Mouse (Mus musculus): ENCODE results near the gene Rita1. TPM values are rescaled to one million over a fixed set of nuclear protein-coding genes. Genes with fewer than 3 reads are reported as not detected.

Rita1 gene
- polyA plus RNA-seq, 1 experiment from 2014 or later, result 9.0 TPM

DNA sequence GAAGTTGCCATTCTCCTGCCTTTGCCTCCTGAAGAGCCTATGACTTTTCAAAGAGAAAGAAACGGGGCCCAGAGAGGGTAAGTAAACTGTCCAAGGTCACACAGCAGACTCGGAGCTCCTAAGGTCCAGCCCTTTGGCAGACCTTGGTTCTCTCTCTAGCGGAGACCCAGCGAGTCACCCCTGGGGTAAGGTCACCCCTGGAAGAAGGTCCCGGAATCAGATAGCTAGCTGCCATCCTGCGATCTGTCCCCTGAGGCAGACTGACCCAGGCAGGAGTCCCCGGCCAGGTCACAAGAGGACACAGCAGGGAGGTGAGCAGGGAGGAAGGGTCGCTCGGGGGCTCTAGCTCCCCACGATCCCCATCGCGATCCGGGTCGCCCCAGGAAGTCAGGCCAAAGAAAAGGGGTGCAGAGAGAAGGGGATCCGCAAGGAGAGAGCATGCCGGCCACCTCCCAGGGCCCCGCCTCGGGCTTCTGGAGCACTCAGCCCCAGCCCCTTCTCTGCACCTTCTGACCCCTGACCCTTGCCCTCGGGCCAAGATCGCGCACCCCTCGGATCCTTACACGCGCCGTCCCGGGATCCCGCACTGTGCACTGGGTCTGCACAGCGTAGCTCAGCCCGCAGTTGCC is 24.3 kb downstream of the Rita1 start:
- H3K4me2 ChIP-seq (replicated peaks; ENCODE audit: low read depth, low read length), result peak overlapping the region; percentile 91
- WGBS, result 3% methylated on average over 26 of the region's 29 CpGs
- peak; percentile 0; the same call in 1 of the 2 replicates for ATAC-seq (ENCODE audit: insufficient number of reproducible peaks, insufficient read depth, low FRiP score, low read depth)

GRCm38 (mm10) chr5:120587616-120587926 is 24.8 kb downstream of the Rita1 start:
- H3K9ac ChIP-seq (replicated peaks; ENCODE audit: low read depth, low read length), result no peak overlapping the region
- H3K4me3 ChIP-seq (ENCODE audit: low read depth, low read length), result peak overlapping the region; percentile 60
- H3K27ac ChIP-seq (ENCODE audit: low read length), result peak overlapping the region; percentile 55; the same call in 1 of the 2 replicates
- H3K4me1 ChIP-seq (ENCODE audit: control insufficient read depth, insufficient read depth, low read length), result peaks cover 18% of the 10 kb centered on the region
- no peaks in the 10 kb centered on the region; the same call in 1 of the 2 replicates for H3K36me3 ChIP-seq (ENCODE audit: control insufficient read depth, insufficient read depth, low read length)
- no peaks in the 10 kb centered on the region for H3K27me3 ChIP-seq (ENCODE audit: control insufficient read depth, insufficient read depth, low read length)
- H3K4me2 ChIP-seq (replicated peaks; ENCODE audit: low read depth, low read length), result peak overlapping the region; percentile 91
- WGBS, result 19% methylated on average over 9 of the region's 9 CpGs
- ATAC-seq (ENCODE audit: insufficient number of reproducible peaks, insufficient read depth, low FRiP score, low read depth), result no peak
- H3K9me3 ChIP-seq (ENCODE audit: control insufficient read depth, low read depth, low read length), result no peaks in the 10 kb centered on the region

More for the DNA sequence above, 24.3 kb downstream of the Rita1 start:
- Histone ChIP-seq H3K9ac (replicated peaks; ENCODE audit: low read depth, low read length) (peak overlapping the region; percentile 47), H3K36me3 (ENCODE audit: control insufficient read depth, insufficient read depth, low read length) (no peaks in the 10 kb centered on the region; the same call in 1 of the 2 replicates), H3K27me3 (ENCODE audit: control insufficient read depth, insufficient read depth, low read length) (no peaks in the 10 kb centered on the region), H3K9me3 (ENCODE audit: control insufficient read depth, low read depth, low read length) (no peaks in the 10 kb centered on the region), H3K27ac (ENCODE audit: low read length) (peak overlapping the region; percentile 6; the same call in 1 of the 2 replicates), H3K4me1 (ENCODE audit: control insufficient read depth, insufficient read depth, low read length) (peaks cover 18% of the 10 kb centered on the region), H3K4me3 (ENCODE audit: low read depth, low read length) (peak overlapping the region; percentile 60)

- H3K27me3 ChIP-seq (ENCODE audit: control insufficient read depth, insufficient read depth, low read length), result no peaks in the 10 kb centered on the region
- H3K9ac ChIP-seq (replicated peaks; ENCODE audit: low read depth, low read length), result no peak overlapping the region; the same call in 1 of the 2 replicates
- 8% methylated on average over 17 of the region's 17 CpGs for WGBS
- H3K36me3 ChIP-seq (ENCODE audit: control insufficient read depth, insufficient read depth, low read length), result no peaks in the 10 kb centered on the region; the same call in 1 of the 2 replicates
- peaks cover 18% of the 10 kb centered on the region for H3K4me1 ChIP-seq (ENCODE audit: control insufficient read depth, insufficient read depth, low read length)
- H3K9me3 ChIP-seq (ENCODE audit: control insufficient read depth, low read depth, low read length), result no peaks in the 10 kb centered on the region
- peak overlapping the region; percentile 60 for H3K4me3 ChIP-seq (ENCODE audit: low read depth, low read length)
- no peak for ATAC-seq (ENCODE audit: insufficient number of reproducible peaks, insufficient read depth, low FRiP score, low read depth)
- H3K27ac ChIP-seq (ENCODE audit: low read length), result peak overlapping the region; percentile 55; the same call in 1 of the 2 replicates
- peak overlapping the region; percentile 91 for H3K4me2 ChIP-seq (replicated peaks; ENCODE audit: low read depth, low read length)
Measured at GRCm38 (mm10) chr5:120586741-120587615, 25.4 kb downstream of the Rita1 start.

DNA sequence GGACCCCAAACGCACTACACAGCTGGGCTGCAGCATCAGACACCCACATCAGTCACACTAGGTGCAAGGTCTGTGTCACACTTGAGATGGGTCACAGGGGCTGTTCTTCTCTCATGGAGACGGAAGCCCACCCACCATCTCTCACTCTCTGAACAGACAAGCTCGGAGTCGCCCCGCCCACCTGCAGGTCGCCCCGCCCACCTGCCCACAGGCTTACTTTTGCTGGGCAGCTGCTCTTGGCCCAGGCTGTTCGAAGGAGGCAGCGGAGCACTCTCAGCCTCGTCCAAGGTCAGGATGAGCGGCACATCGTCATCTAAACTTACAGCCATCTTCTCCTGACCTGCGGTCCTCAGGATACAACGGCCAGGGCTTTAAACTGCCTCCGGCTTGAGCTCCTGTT is 27.4 kb downstream of the Rita1 start:
- Histone ChIP-seq H3K27me3 (ENCODE audit: control insufficient read depth, insufficient read depth, low read length) (no peaks in the 10 kb centered on the region), H3K27ac (ENCODE audit: low read length) (no peak overlapping the region), H3K36me3 (ENCODE audit: control insufficient read depth, insufficient read depth, low read length) (no peaks in the 10 kb centered on the region; the same call in 1 of the 2 replicates), H3K4me3 (ENCODE audit: low read depth, low read length) (no peak overlapping the region), H3K4me1 (ENCODE audit: control insufficient read depth, insufficient read depth, low read length) (peaks cover 18% of the 10 kb centered on the region), H3K9ac (replicated peaks; ENCODE audit: low read depth, low read length) (no peak overlapping the region), H3K4me2 (replicated peaks; ENCODE audit: low read depth, low read length) (no peak overlapping the region), H3K9me3 (ENCODE audit: control insufficient read depth, low read depth, low read length) (no peaks in the 10 kb centered on the region)
- 43% methylated on average over 15 of the region's 15 CpGs for WGBS
- no peak for ATAC-seq (ENCODE audit: insufficient number of reproducible peaks, insufficient read depth, low FRiP score, low read depth)

GRCm38 (mm10) chr5:120583511-120583910 is 28.9 kb downstream of the Rita1 start:
- no peak overlapping the region for H3K4me3 ChIP-seq (ENCODE audit: low read depth, low read length)
- H3K9me3 ChIP-seq (ENCODE audit: control insufficient read depth, low read depth, low read length), result no peaks in the 10 kb centered on the region
- no peaks in the 10 kb centered on the region for H3K27me3 ChIP-seq (ENCODE audit: control insufficient read depth, insufficient read depth, low read length)
- H3K27ac ChIP-seq (ENCODE audit: low read length), result no peak overlapping the region
- H3K4me1 ChIP-seq (ENCODE audit: control insufficient read depth, insufficient read depth, low read length), result peaks cover 30% of the 10 kb centered on the region
- WGBS, result 96% methylated on average over 4 of the region's 4 CpGs
- no peak for ATAC-seq (ENCODE audit: insufficient number of reproducible peaks, insufficient read depth, low FRiP score, low read depth)
- H3K9ac ChIP-seq (replicated peaks; ENCODE audit: low read depth, low read length), result no peak overlapping the region
- no peak overlapping the region for H3K4me2 ChIP-seq (replicated peaks; ENCODE audit: low read depth, low read length)
- H3K36me3 ChIP-seq (ENCODE audit: control insufficient read depth, insufficient read depth, low read length), result no peaks in the 10 kb centered on the region; the same call in 1 of the 2 replicates

GRCm38 (mm10) chr5:120582002-120582401 is 30.4 kb downstream of the Rita1 start:
- Histone ChIP-seq H3K9me3 (ENCODE audit: control insufficient read depth, low read depth, low read length) (no peaks in the 10 kb centered on the region), H3K4me2 (replicated peaks; ENCODE audit: low read depth, low read length) (no peak overlapping the region), H3K9ac (replicated peaks; ENCODE audit: low read depth, low read length) (no peak overlapping the region), H3K27me3 (ENCODE audit: control insufficient read depth, insufficient read depth, low read length) (no peaks in the 10 kb centered on the region), H3K36me3 (ENCODE audit: control insufficient read depth, insufficient read depth, low read length) (no peaks in the 10 kb centered on the region; the same call in 1 of the 2 replicates), H3K4me3 (ENCODE audit: low read depth, low read length) (no peak overlapping the region), H3K4me1 (ENCODE audit: control insufficient read depth, insufficient read depth, low read length) (peaks cover 27% of the 10 kb centered on the region), H3K27ac (ENCODE audit: low read length) (no peak overlapping the region)
- WGBS, result 72% methylated on average over 9 of the region's 9 CpGs
- no peak for ATAC-seq (ENCODE audit: insufficient number of reproducible peaks, insufficient read depth, low FRiP score, low read depth)

DNA sequence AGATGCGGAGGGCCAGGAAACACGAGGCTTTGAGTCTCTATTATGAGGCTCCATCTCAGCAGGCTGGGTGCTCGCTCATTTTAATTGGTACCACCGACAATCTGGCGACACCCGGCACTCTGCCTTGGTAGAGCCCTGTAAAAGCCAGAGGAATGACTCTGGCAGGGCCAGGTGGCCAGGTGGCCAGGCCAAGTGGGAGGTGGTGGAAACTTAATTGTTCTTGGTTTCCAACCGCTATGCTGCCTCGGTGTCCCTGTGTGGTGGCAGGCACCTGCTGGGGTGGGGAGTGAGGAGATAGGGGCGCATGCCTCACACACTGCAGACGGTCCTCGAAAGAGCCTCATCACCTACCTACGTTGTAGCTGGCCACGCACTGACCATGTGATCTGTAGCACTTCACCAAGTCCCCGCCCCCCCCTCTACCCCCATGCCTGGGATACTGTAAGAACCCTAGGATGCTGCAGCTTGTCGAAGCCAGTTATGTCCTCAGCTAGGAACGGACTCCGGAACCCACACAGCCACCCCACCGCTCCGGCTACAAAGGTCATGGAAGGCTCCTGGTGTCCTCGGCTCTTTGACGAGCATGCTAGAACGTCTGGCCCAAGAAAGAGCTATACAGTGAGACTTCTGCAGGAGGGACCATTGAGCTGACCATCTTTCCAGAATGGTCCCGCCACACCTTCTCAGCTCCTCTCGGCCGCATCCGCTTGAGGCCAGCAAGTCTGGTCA is 32.3 kb downstream of the Rita1 start:
- Histone ChIP-seq H3K4me2 (replicated peaks; ENCODE audit: low read depth, low read length) (no peak overlapping the region), H3K27ac (ENCODE audit: low read length) (no peak overlapping the region)

More for the DNA sequence above, 32.3 kb downstream of the Rita1 start:
- Histone ChIP-seq H3K9ac (replicated peaks; ENCODE audit: low read depth, low read length) (no peak overlapping the region), H3K4me3 (ENCODE audit: low read depth, low read length) (no peak overlapping the region), H3K27me3 (ENCODE audit: control insufficient read depth, insufficient read depth, low read length) (no peaks in the 10 kb centered on the region), H3K9me3 (ENCODE audit: control insufficient read depth, low read depth, low read length) (no peaks in the 10 kb centered on the region), H3K36me3 (ENCODE audit: control insufficient read depth, insufficient read depth, low read length) (no peaks in the 10 kb centered on the region; the same call in 1 of the 2 replicates), H3K4me1 (ENCODE audit: control insufficient read depth, insufficient read depth, low read length) (peaks cover 23% of the 10 kb centered on the region)
- ATAC-seq (ENCODE audit: insufficient number of reproducible peaks, insufficient read depth, low FRiP score, low read depth), result no peak
- WGBS, result 89% methylated on average over 26 of the region's 26 CpGs
